Mouse (Mus musculus) heart, postnatal 10 days (tissue): ENCODE results near the gene Chst11. TPM values are rescaled to one million over a fixed set of nuclear protein-coding genes. Genes with fewer than 3 reads are reported as not detected.
A peak's percentile ranks its signal among the peaks of the same experiment; 100 is the strongest.

ENCODE experiments used
- DNase-seq, 2 experiments: peaks; one replicate each; pipeline ENCODE4 v3.0.0; 2021
- intact Hi-C: fragments of 180-260 bp; cut with DNase I; formaldehyde crosslinking; loops from one replicate; pipeline ENCODE4 v1.15.1; 2025
- total RNA-seq, 2 experiments: library from RNA; stranded (reverse); gene quantifications; 2 replicates each; pipeline ENCODE4 v1.2.3; 2021

Chst11 gene
- total RNA-seq, 2 experiments from 2014 or later = 3.7 to 5.8 TPM

- intact Hi-C loops = no loop called here
- DNase-seq = no peak
Observed at GRCm38 (mm10) chr10:83030103-83030661, 44.9 kb downstream of the Chst11 start.

GRCm38 (mm10) chr10:83030928-83031327 is 45.6 kb downstream of the Chst11 start:
- intact Hi-C loops = no loop called here
- DNase-seq = no peak

GRCm38 (mm10) chr10:83031561-83031960 is 46.3 kb downstream of the Chst11 start:
- no peak for DNase-seq

GRCm38 (mm10) chr10:83032559-83032958 is 47.3 kb downstream of the Chst11 start:
- intact Hi-C loops = no loop called here
- peak in 1 of 2 experiments; percentile 19 for DNase-seq

More at GRCm38 (mm10) chr10:83031561-83031960, 46.3 kb downstream of the Chst11 start:
- intact Hi-C loops = no loop called here

GRCm38 (mm10) chr10:83036340-83037045 is 51.2 kb downstream of the Chst11 start:
- intact Hi-C loops = no loop called here
- peak in 1 of 2 experiments; percentile 15 for DNase-seq

GRCm38 (mm10) chr10:83038166-83038565 is 52.9 kb downstream of the Chst11 start:
- intact Hi-C loops = no loop called here
- DNase-seq = no peak

GRCm38 (mm10) chr10:83039414-83039813 is 54.1 kb downstream of the Chst11 start:
- DNase-seq = no peak
- intact Hi-C loops = no loop called here

- intact Hi-C loops = loop anchor here (5.0 kb wide), 1 partner anchor 55 kb away; the partner anchor contains the start of gene Chst11
- no peak for DNase-seq
Observed at GRCm38 (mm10) chr10:83041875-83042274, 56.6 kb downstream of the Chst11 start.

- DNase-seq = peak; percentile 41 to 52
- intact Hi-C loops = loop anchor here (5.0 kb wide), 1 partner anchor 56 kb away; the partner anchor contains the start of gene Chst11
Observed at GRCm38 (mm10) chr10:83042613-83043477, 57.5 kb downstream of the Chst11 start.

- no peak for DNase-seq
- intact Hi-C loops = loop anchor here (5.0 kb wide), 1 partner anchor 56 kb away; the partner anchor contains the start of gene Chst11
Observed at GRCm38 (mm10) chr10:83043478-83044259, 58.4 kb downstream of the Chst11 start.

- intact Hi-C loops = no loop called here
- DNase-seq = no peak
Observed at GRCm38 (mm10) chr10:83049174-83049780, 64.0 kb downstream of the Chst11 start.

GRCm38 (mm10) chr10:83053886-83054550 is 68.7 kb downstream of the Chst11 start:
- no peak for DNase-seq

GRCm38 (mm10) chr10:83056291-83056690 is 71.0 kb downstream of the Chst11 start:
- intact Hi-C loops = no loop called here
- DNase-seq = no peak

More at GRCm38 (mm10) chr10:83053886-83054550, 68.7 kb downstream of the Chst11 start:
- intact Hi-C loops = no loop called here

GRCm38 (mm10) chr10:83056866-83057265 is 71.6 kb downstream of the Chst11 start:
- no peak for DNase-seq
- intact Hi-C loops = no loop called here

- intact Hi-C loops = no loop called here
- no peak for DNase-seq
Observed at GRCm38 (mm10) chr10:83060066-83060782, 74.9 kb downstream of the Chst11 start.

- intact Hi-C loops = no loop called here
- DNase-seq = peak; percentile 48 to 53
Observed at GRCm38 (mm10) chr10:83062315-83062714, 77.0 kb downstream of the Chst11 start.

GRCm38 (mm10) chr10:83064796-83065195 is 79.5 kb downstream of the Chst11 start:
- intact Hi-C loops = no loop called here
- DNase-seq = no peak

GRCm38 (mm10) chr10:83066159-83066558 is 80.9 kb downstream of the Chst11 start:
- intact Hi-C loops = no loop called here
- DNase-seq = no peak

GRCm38 (mm10) chr10:83067305-83067704 is 82.0 kb downstream of the Chst11 start:
- intact Hi-C loops = no loop called here
- DNase-seq = no peak
